Comparison of ENCODE assay signal across 20 mouse cellular contexts in genomic region chr6:148789010-148789673, GRCm38 (mm10). TPM values are rescaled to one million over a fixed set of nuclear protein-coding genes. Genes with fewer than 3 reads are reported as not detected.
DNase-seq lines count a peak whose midpoint lies in the region; ATAC-seq and TF ChIP-seq lines count a peak whose summit lies in the region.
"Had no signal": no experiment of that assay in that cellular context is flagged by ENCODE, and none has a peak within 500 bp of the region (broad histone marks: within the 10 kb centered on the region; RNA-seq: fewer than 3 reads in every experiment).

No protein-coding gene starts in this region.

- H3K4me2 ChIP-seq in heart, embryonic 12.5 days, result peak overlapping the region; percentile 19; the same call in 1 of the 2 replicates
- no peak overlapping the region for H3K4me2 ChIP-seq in intestine, postnatal 0 days (replicated peaks; ENCODE audit: low read depth)
- H3K4me2 ChIP-seq in intestine, embryonic 15.5 days (replicated peaks), result no peak overlapping the region
- no peak overlapping the region for H3K4me2 ChIP-seq in kidney, embryonic 16.5 days (replicated peaks; ENCODE audit: low read depth, low read length)
- H3K4me2 ChIP-seq: embryonic facial prominence, embryonic 13.5 days; liver, embryonic 11.5 days; lung, embryonic 15.5 days; midbrain, embryonic 12.5 days had no signal

- H3K4me1 ChIP-seq in heart, embryonic 12.5 days (replicated peaks), result peaks cover 10% of the 10 kb centered on the region; the same call in 1 of the 2 replicates
- no peaks in the 10 kb centered on the region for H3K4me1 ChIP-seq in intestine, postnatal 0 days (replicated peaks; ENCODE audit: control insufficient read depth, insufficient read depth, low read length)
- H3K4me1 ChIP-seq in intestine, embryonic 15.5 days (replicated peaks), result no peaks in the 10 kb centered on the region
- no peaks in the 10 kb centered on the region for H3K4me1 ChIP-seq in kidney, embryonic 16.5 days (ENCODE audit: insufficient read depth, low read length)
- H3K4me1 ChIP-seq: embryonic facial prominence, embryonic 13.5 days; limb, embryonic 10.5 days; lung, embryonic 15.5 days; midbrain, embryonic 12.5 days had no signal

- H3K9ac ChIP-seq in heart, embryonic 12.5 days, result no peak overlapping the region
- no peak overlapping the region for H3K9ac ChIP-seq in intestine, postnatal 0 days (ENCODE audit: low read depth, low read length)
- H3K9ac ChIP-seq in intestine, embryonic 15.5 days, result no peak overlapping the region
- H3K9ac ChIP-seq in kidney, embryonic 16.5 days (replicated peaks; ENCODE audit: low read length), result no peak overlapping the region
- H3K9ac ChIP-seq: embryonic facial prominence, embryonic 13.5 days; lung, embryonic 15.5 days; midbrain, embryonic 12.5 days had no signal

- H3ac ChIP-seq in C2C12 (ENCODE audit: control insufficient read depth, insufficient read length, low read depth), result no peak overlapping the region

- H3K79me3 ChIP-seq in C2C12 (ENCODE audit: low read depth), result no peaks in the 10 kb centered on the region

- peaks cover 66% of the 10 kb centered on the region for H3K36me3 ChIP-seq in heart, embryonic 12.5 days
- peaks cover 61% of the 10 kb centered on the region for H3K36me3 ChIP-seq in intestine, postnatal 0 days (ENCODE audit: control insufficient read depth, insufficient read depth)
- H3K36me3 ChIP-seq in intestine, embryonic 15.5 days, result peaks cover 11% of the 10 kb centered on the region; the same call in 1 of the 2 replicates
- H3K36me3 ChIP-seq in C2C12 (ENCODE audit: control insufficient read depth, insufficient read depth), result peaks cover 58% of the 10 kb centered on the region
- H3K36me3 ChIP-seq in kidney, embryonic 16.5 days (ENCODE audit: insufficient read depth, low read length), result peaks cover 21% of the 10 kb centered on the region

- H3K79me2 ChIP-seq in C2C12 (ENCODE audit: control insufficient read depth, insufficient read depth), result no peaks in the 10 kb centered on the region

- ATAC-seq in heart, embryonic 12.5 days (ENCODE audit: insufficient number of reproducible peaks, low FRiP score), result no peak
- ATAC-seq in intestine, postnatal 0 days, result peak; percentile 41; the same call in 1 of the 2 replicates
- ATAC-seq in intestine, embryonic 15.5 days, result no peak
- no peak for ATAC-seq in kidney, embryonic 16.5 days (ENCODE audit: low FRiP score, low TSS enrichment)
- ATAC-seq: CD4-positive, CD25-positive, alpha-beta regulatory T cell, adult 4 months had no signal

- WGBS in heart, embryonic 12.5 days, result 69% methylated on average over 9 of the region's 9 CpGs
- 79% methylated on average over 9 of the region's 9 CpGs for WGBS in intestine, postnatal 0 days
- WGBS in intestine, embryonic 15.5 days, result 94% methylated on average over 9 of the region's 9 CpGs
- 93% methylated on average over 9 of the region's 9 CpGs for WGBS in kidney, embryonic 16.5 days

- TF ChIP-seq CTCF in intestine, postnatal 0 days (IDR thresholded peaks at IDR 0.05; ENCODE audit: low read depth), result no peak
- TF ChIP-seq CTCF in C2C12 (IDR thresholded peaks at IDR 0.05; ENCODE audit: control insufficient read depth, insufficient read depth, insufficient read length), result no peak

- H3K27ac ChIP-seq in heart, embryonic 12.5 days (ENCODE audit: poor library complexity, severe bottlenecking), result no peak overlapping the region
- H3K27ac ChIP-seq in intestine, postnatal 0 days (ENCODE audit: low read depth, low read length), result no peak overlapping the region
- no peak overlapping the region for H3K27ac ChIP-seq in intestine, embryonic 15.5 days
- H3K27ac ChIP-seq in kidney, embryonic 16.5 days (ENCODE audit: low read length), result no peak overlapping the region
- H3K27ac ChIP-seq: embryonic facial prominence, embryonic 13.5 days; limb, embryonic 10.5 days; lung, embryonic 15.5 days; midbrain, embryonic 12.5 days had no signal

- no peaks in the 10 kb centered on the region for H3K27me3 ChIP-seq in heart, embryonic 12.5 days (replicated peaks)
- H3K27me3 ChIP-seq in intestine, postnatal 0 days (replicated peaks; ENCODE audit: control insufficient read depth, insufficient read depth, low read length), result no peaks in the 10 kb centered on the region
- H3K27me3 ChIP-seq in intestine, embryonic 15.5 days (replicated peaks), result no peaks in the 10 kb centered on the region
- H3K27me3 ChIP-seq in C2C12 (ENCODE audit: control insufficient read depth, insufficient read depth, insufficient read length), result no peaks in the 10 kb centered on the region
- no peaks in the 10 kb centered on the region for H3K27me3 ChIP-seq in kidney, embryonic 16.5 days (ENCODE audit: insufficient read depth, low read length)
- H3K27me3 ChIP-seq: embryonic facial prominence, embryonic 13.5 days; lung, embryonic 15.5 days; midbrain, embryonic 12.5 days had no signal

- no peak for DNase-seq in heart, postnatal 4 days
- DNase-seq in brain, adult 2 months (ENCODE audit: low read depth, low spot score), result peak; percentile 55
- DNase-seq: adrenal gland, postnatal 36 days; cerebellum, adult 9-11 months; kidney, adult 8-10 months; kidney, postnatal 36 days; spleen, adult 18-20 months; thymus, adult 2 months had no signal

- H3K9me3 ChIP-seq in heart, embryonic 12.5 days (replicated peaks), result no peaks in the 10 kb centered on the region
- H3K9me3 ChIP-seq in intestine, postnatal 0 days (ENCODE audit: control insufficient read depth), result no peaks in the 10 kb centered on the region
- H3K9me3 ChIP-seq in intestine, embryonic 15.5 days, result no peaks in the 10 kb centered on the region
- H3K9me3 ChIP-seq in kidney, embryonic 16.5 days (ENCODE audit: low read length), result no peaks in the 10 kb centered on the region
- H3K9me3 ChIP-seq: embryonic facial prominence, embryonic 13.5 days; G1E; limb, embryonic 10.5 days; lung, embryonic 15.5 days; midbrain, embryonic 12.5 days had no signal

- H3K4me3 ChIP-seq in heart, embryonic 12.5 days, result no peak overlapping the region
- no peak overlapping the region for H3K4me3 ChIP-seq in intestine, postnatal 0 days (ENCODE audit: low read depth, low read length)
- H3K4me3 ChIP-seq in intestine, embryonic 15.5 days (replicated peaks), result no peak overlapping the region
- H3K4me3 ChIP-seq in C2C12 (ENCODE audit: insufficient read depth, poor library complexity, severe bottlenecking), result no peak overlapping the region
- H3K4me3 ChIP-seq in kidney, embryonic 16.5 days (ENCODE audit: low read length), result no peak overlapping the region
- H3K4me3 ChIP-seq: embryonic facial prominence, embryonic 13.5 days; limb, embryonic 10.5 days; lung, embryonic 15.5 days; midbrain, embryonic 12.5 days had no signal

TF ChIP-seq in C2C12, 6 proteins besides CTCF, POLR2A, EP300 and RAD21:
- TF ChIP-seq MAX (IDR thresholded peaks at IDR 0.05), result no peak
- no peak for TF ChIP-seq MYOG (IDR thresholded peaks at IDR 0.05; ENCODE audit: control insufficient read depth, extremely low read depth, insufficient read length)
- TF ChIP-seq MYOD1 (IDR thresholded peaks at IDR 0.05; ENCODE audit: control insufficient read depth, insufficient read length, low read depth), result peak; percentile 9
- TF ChIP-seq USF1 (IDR thresholded peaks at IDR 0.05; ENCODE audit: low read depth), result no peak
- TF ChIP-seq CEBPB (IDR thresholded peaks at IDR 0.05; ENCODE audit: low read depth), result no peak
- TF ChIP-seq FOSL1 (IDR thresholded peaks at IDR 0.05; ENCODE audit: insufficient read depth, low read length, poor library complexity, severe bottlenecking), result no peak

RNA-seq across cellular contexts. Expression of gene Ipo8, which starts 42.1 kb away (rescaled TPM):
- 21.2 and 22.4 TPM in 2 replicates for polyA plus RNA-seq in heart, embryonic 12.5 days (2016; fragmentation: Nextera tagmentation; extraction: Ambion mirVana)
- total RNA-seq in heart, postnatal 4 days (2021), result 10 to 100 TPM; 27.7 to 28.7 TPM
- 16.5 and 17.4 TPM in 2 replicates for polyA plus RNA-seq in intestine, postnatal 0 days (2015; fragmentation: Nextera tagmentation; extraction: Ambion mirVana)
- 24.1 and 24.4 TPM in 2 replicates for polyA plus RNA-seq in intestine, embryonic 15.5 days (2015; fragmentation: Nextera tagmentation; extraction: Ambion mirVana)
- 14.1 TPM for polyA plus RNA-seq in C2C12 (2012; fragmentation: generic; extraction: Trizol)
- polyA plus RNA-seq in kidney, embryonic 16.5 days (2015; fragmentation: Nextera tagmentation; extraction: Ambion mirVana), result 24.8 and 24.9 TPM in 2 replicates
